Mouse (Mus musculus) central nervous system, embryonic 18 days (tissue): ENCODE results near the gene Napa. TPM values are rescaled to one million over a fixed set of nuclear protein-coding genes. Genes with fewer than 3 reads are reported as not detected.

Experiments
- polyA plus RNA-seq: library from polyadenylated mRNA; depleted of rRNA; stranded (reverse); fragments of >200 nt; gene quantifications from 2 replicates; pipeline ENCODE4 v1.2.3, GENCODE M21; 2012; rRNA removed

The Napa gene
- polyA plus RNA-seq, result 179 and 189 TPM in 2 replicates

GRCm38 (mm10) chr7:16098021-16099017 lies at the start of gene Napa:
TSS of gene Napa (plus strand) at chr7:16098458.

DNA sequence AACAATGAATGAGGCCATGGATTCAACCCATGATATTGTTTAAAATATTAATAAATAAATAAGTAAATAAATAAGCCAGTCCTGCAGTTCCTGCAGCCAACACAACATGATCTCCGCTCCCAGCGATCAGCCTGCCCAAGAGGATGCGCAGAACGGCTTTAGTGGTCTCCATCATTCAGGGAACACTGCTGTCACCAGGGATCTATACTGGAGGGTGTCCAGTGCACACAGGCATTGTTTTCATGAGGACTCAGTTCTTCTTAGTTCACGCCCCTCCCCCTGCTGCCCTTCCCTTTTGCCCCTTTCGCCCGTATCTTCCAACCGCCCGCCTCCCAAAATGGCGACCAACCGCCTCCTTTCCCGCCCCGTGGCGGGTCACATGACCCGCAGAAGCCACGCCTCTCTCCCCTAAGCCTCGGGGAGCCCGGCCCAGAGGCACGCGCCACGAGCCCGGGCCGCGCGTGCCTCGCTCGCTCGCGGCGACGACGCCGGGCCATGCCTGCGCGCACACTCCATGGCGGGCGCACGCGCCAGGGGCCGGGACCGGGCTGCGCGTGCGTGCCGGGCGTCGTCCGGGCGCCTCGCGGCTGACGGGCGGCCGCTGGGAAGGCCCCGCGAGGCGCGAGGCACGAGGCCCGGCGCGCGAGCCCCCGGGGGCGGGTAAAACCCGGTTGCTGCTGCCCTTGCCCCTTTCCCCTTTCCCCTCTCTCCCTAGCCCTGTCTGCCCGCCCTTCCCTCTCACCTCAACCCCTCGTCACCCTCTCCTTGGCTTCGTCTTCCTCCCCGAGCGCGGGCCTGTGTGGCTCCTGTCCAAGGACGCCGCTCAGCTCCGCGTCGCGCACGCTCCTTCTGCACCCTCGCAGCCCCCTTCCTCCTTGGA lies 36.8 kb upstream of the Napa start, which contains the start of gene Zfp541:
Zfp541 (plus strand) TSS at position 596 of the 880 bp plus-strand sequence.

GRCm38 (mm10) chr7:16119569-16120261 lies 21.5 kb downstream of the Napa start, which contains the start of gene Kptn:
TSS of gene Kptn (plus strand) at chr7:16119895.

GRCm38 (mm10) chr7:16129421-16129845 lies 31.2 kb downstream of the Napa start, which contains the start of gene Slc8a2:
TSS of gene Slc8a2 (plus strand) at chr7:16129826.

Other genes with a start within 250 kb of the Napa start
- gene Crx, start 218.5 kb upstream of the Napa start, polyA plus RNA-seq, result 0.05 and 0.57 TPM in 2 replicates
- gene Crxos, start 215.8 kb upstream of the Napa start, polyA plus RNA-seq, result 0.14 and 0.17 TPM in 2 replicates
- 1,152 and 1,184 TPM in 2 replicates for gene Selenow, start 176.1 kb upstream of the Napa start, polyA plus RNA-seq
- 116 and 118 TPM in 2 replicates for gene Nop53, start 152.4 kb upstream of the Napa start, polyA plus RNA-seq
- gene Ehd2, start 130.9 kb upstream of the Napa start, polyA plus RNA-seq, result 5.9 TPM in 2 replicates
- 7.8 and 12.0 TPM in 2 replicates for gene Bicra, start 50.5 kb upstream of the Napa start, polyA plus RNA-seq
- 0.28 TPM in 2 replicates for gene Zfp541, start 36.6 kb upstream of the Napa start, polyA plus RNA-seq
- gene Kptn, start 21.4 kb downstream of the Napa start, polyA plus RNA-seq, result 51.4 and 53.5 TPM in 2 replicates
- 29.3 and 35.9 TPM in 2 replicates for gene Slc8a2, start 31.4 kb downstream of the Napa start, polyA plus RNA-seq
- gene Meis3, start 76.6 kb downstream of the Napa start, polyA plus RNA-seq, result 155 and 163 TPM in 2 replicates
- 12.0 and 12.1 TPM in 2 replicates for gene Dhx34, start 123.6 kb downstream of the Napa start, polyA plus RNA-seq
- gene C5ar2, start 145.7 kb downstream of the Napa start, polyA plus RNA-seq, result 0.09 and 0.12 TPM in 2 replicates
- 0.74 and 1.6 TPM in 2 replicates for gene C5ar1, start 161.1 kb downstream of the Napa start, polyA plus RNA-seq
- 53.8 and 57.4 TPM in 2 replicates for gene Inafm1, start 175.2 kb downstream of the Napa start, polyA plus RNA-seq
- gene Ccdc9, start 188.3 kb downstream of the Napa start, polyA plus RNA-seq, result 40.8 and 46.5 TPM in 2 replicates
- gene Bbc3, start 209.9 kb downstream of the Napa start, polyA plus RNA-seq, result 38.4 and 42.7 TPM in 2 replicates